Mouse (Mus musculus): ENCODE results near the gene Crispld2.

Crispld2 gene

GRCm38 (mm10) chr8:119992249-119992648, at the start of gene Crispld2:
TSS of gene Crispld2 (plus strand) at chr8:119992438.
- CTCF ChIA-PET = no interaction called here

- CTCF ChIA-PET = interaction anchor here (0.5 kb wide), 1 partner anchor 657 kb away, joined by 3 read pairs; no protein-coding TSS in a partner anchor
These were observed 48.6 kb upstream of the Crispld2 start for GRCm38 (mm10) chr8:119943616-119944015.

- CTCF ChIA-PET = no interaction called here
These were observed 48.0 kb upstream of the Crispld2 start for GRCm38 (mm10) chr8:119944096-119944811.

GRCm38 (mm10) chr8:119946326-119946865, 45.8 kb upstream of the Crispld2 start:
- CTCF ChIA-PET = interaction anchor here (0.5 kb wide), 1 partner anchor 377 kb away, joined by 3 read pairs; no protein-coding TSS in a partner anchor

GRCm38 (mm10) chr8:119947653-119948052, 44.6 kb upstream of the Crispld2 start:
- CTCF ChIA-PET = no interaction called here

- CTCF ChIA-PET = no interaction called here
These were observed 43.9 kb upstream of the Crispld2 start for GRCm38 (mm10) chr8:119948340-119948739.

GRCm38 (mm10) chr8:119952282-119952681, 40.0 kb upstream of the Crispld2 start:
- CTCF ChIA-PET = no interaction called here

GRCm38 (mm10) chr8:119952747-119953146, 39.5 kb upstream of the Crispld2 start:
- CTCF ChIA-PET = no interaction called here

GRCm38 (mm10) chr8:119955333-119955732, 36.9 kb upstream of the Crispld2 start:
- CTCF ChIA-PET = no interaction called here

- CTCF ChIA-PET = interaction anchor here (0.6 kb wide), 1 partner anchor 72 kb away, joined by 3 read pairs; no protein-coding TSS in a partner anchor
These were observed 34.2 kb upstream of the Crispld2 start for GRCm38 (mm10) chr8:119958076-119958475.

- CTCF ChIA-PET = no interaction called here
These were observed 31.6 kb upstream of the Crispld2 start for GRCm38 (mm10) chr8:119960531-119961104.

GRCm38 (mm10) chr8:119964859-119965258, 27.4 kb upstream of the Crispld2 start:
- CTCF ChIA-PET = no interaction called here

- CTCF ChIA-PET = no interaction called here
These were observed 24.8 kb upstream of the Crispld2 start for GRCm38 (mm10) chr8:119967435-119967834.

GRCm38 (mm10) chr8:119970169-119970568, 22.1 kb upstream of the Crispld2 start:
- CTCF ChIA-PET = no interaction called here

- CTCF ChIA-PET = no interaction called here
These were observed 19.7 kb upstream of the Crispld2 start for GRCm38 (mm10) chr8:119972558-119972957.

- CTCF ChIA-PET = no interaction called here
These were observed 13.4 kb upstream of the Crispld2 start for GRCm38 (mm10) chr8:119978770-119979381.

- CTCF ChIA-PET = no interaction called here
These were observed 11.0 kb upstream of the Crispld2 start for GRCm38 (mm10) chr8:119981253-119981652.

GRCm38 (mm10) chr8:119984085-119984484, 8.2 kb upstream of the Crispld2 start:
- CTCF ChIA-PET = interaction anchor here (0.5 kb wide), 1 partner anchor 94 kb away, joined by 5 read pairs; no protein-coding TSS in a partner anchor

GRCm38 (mm10) chr8:119986174-119986573, 6.1 kb upstream of the Crispld2 start:
- CTCF ChIA-PET = interaction anchor here (0.6 kb wide), 1 partner anchor 674 kb away, joined by 3 read pairs; no protein-coding TSS in a partner anchor

GRCm38 (mm10) chr8:119988087-119988486, 4.2 kb upstream of the Crispld2 start:
- CTCF ChIA-PET = no interaction called here

GRCm38 (mm10) chr8:119994114-119994513, 1.9 kb downstream of the Crispld2 start:
- CTCF ChIA-PET = no interaction called here

GRCm38 (mm10) chr8:119994556-119994955, 2.3 kb downstream of the Crispld2 start:
- CTCF ChIA-PET = no interaction called here

GRCm38 (mm10) chr8:119997266-119997665, 5.0 kb downstream of the Crispld2 start:
- CTCF ChIA-PET = no interaction called here

Data from spleen, embryonic (tissue).